Mouse (Mus musculus) mouse embryonic stem cell (cell line): ENCODE results near the gene Folh1.
"Not testable (repeated sequence)": the region's sequence is repeated elsewhere in the genome, so short reads cannot be mapped to it uniquely, and the experiment has no call there.

Experiments used
- in situ Hi-C, 2 experiments: fragments of 300-500 bp; cut with MboI; formaldehyde crosslinking; loops; 1 replicate in 1 of 2; 3 replicates in 1 of 2; pipeline ENCODE4 v1.14.3; 2019 to 2020; ENCODE audit warnings: low sequenced_read_pairs in 2 of 2, low pct_unique_long_range_greater_than_20kb in 1 of 2, mixed read lengths in 1 of 2; ENCODE audit not compliant: unreplicated experiment in 1 of 2

Gene Folh1

DNA sequence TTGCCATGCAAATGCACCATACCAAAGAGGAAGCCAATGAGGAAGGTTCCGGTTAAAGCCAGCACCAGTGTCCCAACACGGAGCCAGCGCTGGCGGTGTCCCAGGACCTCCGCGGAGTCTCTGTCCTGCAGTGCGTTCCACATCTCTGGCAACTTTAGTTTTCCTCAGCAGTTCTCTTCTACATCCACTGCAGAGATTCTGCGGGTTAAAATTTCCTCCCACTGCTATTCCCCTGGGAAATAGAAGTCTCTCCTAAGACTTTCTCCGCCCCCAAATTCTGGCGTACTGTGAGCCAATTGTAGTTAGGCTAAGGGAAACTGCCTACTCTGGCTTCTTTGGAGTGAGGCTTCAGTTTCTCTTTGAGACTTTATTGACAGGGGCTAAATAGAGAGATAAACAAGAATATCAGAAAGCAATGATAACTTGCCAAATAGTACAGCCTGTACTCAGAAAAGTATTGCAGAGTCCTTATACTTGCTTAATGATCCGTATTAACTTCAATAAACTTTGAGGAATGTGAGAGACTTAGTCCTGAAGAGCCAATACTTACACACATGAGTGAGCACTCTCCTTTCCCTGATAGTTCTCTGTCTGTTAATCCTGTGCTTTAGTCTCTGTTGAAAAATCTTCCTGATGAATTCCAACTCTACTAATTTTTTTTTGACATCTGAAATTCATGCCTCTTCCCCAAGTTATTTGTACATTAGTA is at the start of gene Folh1:
Folh1 (minus strand) TSS at position 327 of the 709 bp plus-strand sequence.
- in situ Hi-C loops: no loop called here

DNA sequence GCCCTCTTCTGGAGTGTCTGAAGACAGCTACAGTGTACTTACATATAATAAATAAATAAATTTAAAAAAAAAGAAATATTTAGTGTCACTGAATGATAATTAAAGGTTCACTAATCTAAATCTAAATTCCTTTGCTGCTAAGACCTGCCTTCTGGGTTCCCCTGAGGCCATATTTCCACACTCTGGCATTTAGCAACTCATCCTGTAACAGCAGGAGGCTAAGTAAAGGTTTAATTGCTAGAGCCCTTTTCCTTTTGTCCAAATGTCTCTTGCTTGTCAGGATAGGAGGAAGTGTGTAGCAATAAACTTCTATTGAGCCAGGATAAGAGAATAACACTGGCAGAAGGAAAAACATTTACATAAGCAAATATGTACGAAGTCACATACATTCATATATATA is 40.7 kb upstream of the Folh1 start:
- in situ Hi-C loops: no loop called here

DNA sequence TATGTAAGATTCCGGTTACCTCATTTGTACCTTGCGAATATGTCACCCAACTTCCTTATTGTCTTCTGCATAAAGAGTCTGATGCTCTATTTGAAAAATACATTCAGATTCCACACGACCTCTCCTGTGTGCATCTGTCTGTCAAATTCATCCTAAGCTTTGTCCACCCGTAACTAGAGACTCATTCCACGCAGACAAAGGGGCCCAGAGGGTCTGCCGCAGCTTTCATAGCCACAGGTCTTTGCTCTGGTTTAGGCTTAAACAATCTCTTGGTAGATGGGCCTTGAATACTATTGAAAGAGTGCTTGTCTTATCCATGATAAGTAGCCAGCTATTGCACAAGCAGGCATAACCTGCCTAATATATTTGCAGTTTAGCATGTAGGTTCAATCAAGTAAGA is 40.0 kb upstream of the Folh1 start:
- in situ Hi-C loops: not testable (repeated sequence)

DNA sequence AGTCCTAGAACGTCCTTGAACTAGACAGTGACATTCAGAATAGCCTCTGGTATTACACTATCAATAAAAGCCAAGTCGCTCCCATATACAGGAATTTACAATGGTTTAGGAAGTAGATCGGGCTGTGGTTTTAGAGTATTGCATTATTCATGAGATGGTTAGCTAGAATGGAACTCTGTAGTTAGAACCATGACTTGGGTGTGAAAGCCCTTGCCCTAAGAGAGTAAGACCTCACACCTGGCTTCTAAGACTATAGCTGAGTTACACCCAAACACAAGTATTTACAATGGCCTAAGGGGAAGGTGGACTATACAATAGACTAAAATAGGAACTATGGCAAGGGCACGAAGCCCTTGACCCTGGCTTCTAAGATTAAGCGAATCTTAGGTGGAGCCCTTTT is 39.5 kb upstream of the Folh1 start:
- in situ Hi-C loops: not testable (repeated sequence)

DNA sequence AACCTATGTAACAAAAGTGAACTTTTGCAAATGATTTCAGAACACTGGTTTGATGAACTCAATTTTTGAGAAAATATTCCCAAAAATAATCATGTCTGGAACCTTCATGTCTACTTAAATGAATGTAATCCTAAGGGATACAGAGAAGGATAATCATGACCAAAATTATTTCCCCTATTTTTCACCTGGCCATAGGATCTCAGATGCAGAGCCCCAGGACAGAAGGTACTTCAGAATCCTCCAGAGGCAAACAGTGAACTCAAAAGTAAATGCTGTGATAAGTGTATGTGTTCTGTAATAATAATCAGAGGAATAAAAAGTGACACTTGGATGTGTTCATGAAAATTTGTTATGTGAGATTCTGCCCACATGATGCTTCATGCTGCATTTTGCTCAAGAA is 19.0 kb upstream of the Folh1 start, which contains the start of gene Vmn2r77:
Vmn2r77 (plus strand) TSS at position 301 of the 400 bp plus-strand sequence.
- in situ Hi-C loops: no loop called here

DNA sequence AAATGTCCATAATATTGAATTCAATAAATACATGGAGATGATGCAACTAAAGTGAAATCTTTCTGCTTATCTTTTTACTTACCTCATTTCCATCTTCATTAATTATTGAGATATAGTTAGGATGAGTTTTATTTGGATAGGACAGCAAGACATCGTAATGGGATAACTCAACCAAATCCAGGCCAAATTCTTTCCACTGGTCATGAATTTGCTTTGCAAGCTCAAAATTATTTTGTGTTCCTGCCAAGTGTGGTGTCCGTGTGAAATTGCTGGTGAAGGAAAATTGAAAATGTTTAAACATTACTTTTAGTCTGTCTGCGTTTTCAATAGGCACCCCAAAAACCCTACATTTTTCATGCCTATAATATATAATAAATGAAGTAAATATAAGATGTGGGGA is 4.1 kb downstream of the Folh1 start:
- in situ Hi-C loops: no loop called here

DNA sequence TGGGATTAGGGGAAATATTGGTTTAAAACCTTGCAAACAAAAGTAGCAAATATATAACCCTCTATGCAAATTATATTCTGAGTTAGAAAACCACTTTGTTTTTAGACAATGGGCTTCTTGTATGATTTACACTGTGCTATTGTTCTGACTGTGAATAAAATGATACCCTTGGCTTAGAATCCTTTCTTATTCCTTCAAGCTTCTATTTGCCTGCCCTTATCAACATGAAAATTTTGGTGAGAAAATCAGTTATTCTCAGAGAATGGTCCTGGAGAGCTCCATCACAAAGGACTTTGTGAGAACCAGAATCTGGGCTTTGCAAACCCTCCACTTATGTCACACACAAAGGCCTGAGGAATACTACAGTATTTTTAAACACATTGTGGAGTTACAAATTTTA is 11.1 kb downstream of the Folh1 start:
- in situ Hi-C loops: no loop called here

DNA sequence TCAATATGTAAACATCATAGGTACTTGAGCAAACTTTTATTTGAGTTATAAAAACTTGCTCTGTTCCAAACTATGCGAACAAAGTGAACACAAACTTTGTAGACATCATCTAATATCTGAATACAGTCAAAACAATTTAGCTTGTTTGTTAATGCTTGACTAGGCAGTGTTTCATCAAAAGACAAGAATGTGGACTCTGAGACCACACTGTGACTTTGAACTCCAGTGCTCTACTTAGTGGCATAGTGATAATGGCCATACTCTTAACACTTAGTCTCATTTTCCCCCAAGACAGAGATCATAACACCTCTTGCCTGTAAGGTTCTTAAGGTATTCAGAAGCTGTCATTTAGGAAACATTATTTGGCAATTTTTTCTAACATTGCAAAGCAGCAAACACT is 15.0 kb downstream of the Folh1 start:
- in situ Hi-C loops: no loop called here

DNA sequence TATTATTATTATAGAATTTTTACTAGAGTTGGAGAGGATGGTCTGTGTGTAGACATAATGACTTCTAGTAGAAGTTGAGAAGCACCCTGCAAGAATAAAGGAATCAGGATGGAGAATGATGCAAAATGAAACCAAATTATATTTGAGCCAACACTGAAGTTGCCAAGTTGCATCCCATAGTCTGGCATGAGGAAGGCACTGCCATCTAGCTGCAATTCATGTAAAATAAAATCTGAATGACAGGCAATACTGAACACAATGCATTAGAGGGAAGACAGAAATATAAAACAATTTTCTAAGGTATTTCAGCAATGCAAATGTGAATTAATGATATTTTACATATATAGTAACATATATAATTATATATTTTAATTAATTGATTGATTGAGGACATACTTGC is 50.7 kb downstream of the Folh1 start:
- in situ Hi-C loops: no loop called here

DNA sequence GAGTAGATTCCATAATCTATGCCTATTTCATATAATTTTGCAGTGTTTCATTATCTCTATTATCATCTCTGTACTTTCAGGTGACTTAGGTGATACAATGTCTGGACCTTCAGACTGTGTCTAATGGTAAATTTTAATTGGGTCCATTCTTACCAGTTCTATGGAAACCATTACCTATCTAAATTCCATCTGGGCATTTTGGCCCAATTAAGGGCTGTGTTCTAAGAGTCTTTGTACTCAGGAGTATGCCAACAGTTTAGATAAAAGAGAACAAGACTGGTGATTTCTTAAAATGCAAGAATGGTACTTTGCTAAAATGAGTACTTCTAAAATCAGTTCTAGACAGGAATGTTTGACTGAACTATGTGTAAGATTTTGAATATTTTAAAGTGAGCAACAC is 87.7 kb downstream of the Folh1 start, which contains the start of gene Olfr292:
Olfr292 (plus strand) TSS at position 301 of the 400 bp plus-strand sequence.
- in situ Hi-C loops: no loop called here
